Mouse (Mus musculus) myocyte (in vitro differentiated cells): ENCODE measurements around the gene Trit1.

Source experiments
- CEBPB ChIP-seq: IDR thresholded peaks from 2 replicates; pipeline ENCODE4 v1.6.1; 2011; ENCODE audit warnings: mild to moderate bottlenecking, moderate library complexity; ENCODE audit not compliant: poor library complexity, insufficient read depth, severe bottlenecking
- E2F4 ChIP-seq: IDR thresholded peaks from one replicate; pipeline ENCODE4 v1.6.1; 2011; ENCODE audit warnings: mild to moderate bottlenecking, control low read depth, moderate library complexity; ENCODE audit not compliant: insufficient read depth
- MAX ChIP-seq: IDR thresholded peaks from one replicate; pipeline ENCODE4 v1.6.1; 2011; ENCODE audit warnings: low read depth, mild to moderate bottlenecking, control low read depth
- MYOG ChIP-seq, 3 experiments: IDR thresholded peaks; one replicate each; pipeline ENCODE4 v1.6.1; 2011; ENCODE audit warnings: control low read depth in 2 of 3, low read depth in 2 of 3, mild to moderate bottlenecking in 2 of 3; ENCODE audit not compliant: insufficient read length in 2 of 3, control insufficient read depth in 1 of 3, insufficient read depth in 1 of 3
- POLR2A ChIP-seq: IDR thresholded peaks from one replicate; pipeline ENCODE4 v1.6.1; 2011; ENCODE audit warnings: low read depth, mild to moderate bottlenecking, control low read depth, moderate library complexity; ENCODE audit not compliant: insufficient read length
- POLR2AphosphoS2 ChIP-seq: IDR thresholded peaks from one replicate; pipeline ENCODE4 v1.6.1; 2011; ENCODE audit warnings: low read depth, control low read depth; ENCODE audit not compliant: insufficient read length
- TCF12 ChIP-seq: IDR thresholded peaks from one replicate; pipeline ENCODE4 v1.6.1; 2011; ENCODE audit warnings: mild to moderate bottlenecking, control low read depth; ENCODE audit not compliant: poor library complexity, insufficient read depth, severe bottlenecking
- USF1 ChIP-seq: IDR thresholded peaks from one replicate; pipeline ENCODE4 v1.6.1; 2011; ENCODE audit warnings: low read depth, mild to moderate bottlenecking, control low read depth, moderate library complexity

GRCm38 (mm10) chr4:123041131-123041530 lies 24.7 kb downstream of the Trit1 start:
- TF ChIP-seq POLR2A (no peak), MYOG (IDR thresholded peaks at IDR 0.05; ENCODE audit: control insufficient read depth in 1 of 3, insufficient read depth in 1 of 3, insufficient read length in 2 of 3, low read depth in 2 of 3) (no peak), E2F4 (no peak), TCF12 (no peak), CEBPB (no peak), MAX (no peak), POLR2AphosphoS2 (no peak), USF1 (no peak)
